In genomic region chr10:40350245-40350932, GRCm38 (mm10) we compare ENCODE assay signal across 8 mouse cellular contexts. TPM values are rescaled to one million over a fixed set of nuclear protein-coding genes. Genes with fewer than 3 reads are reported as not detected.
A peak's percentile ranks its signal among the peaks of the same experiment; 100 is the strongest.
DNase-seq lines count a peak whose midpoint lies in the region; ATAC-seq and TF ChIP-seq lines count a peak whose summit lies in the region.

No protein-coding gene starts in this region.

- H3K9me3 ChIP-seq in E14TG2a.4 (ENCODE audit: low read length), result no peaks in the 10 kb centered on the region
- H3K9me3 ChIP-seq in forebrain, postnatal 0 days (ENCODE audit: low read length), result no peaks in the 10 kb centered on the region
- no peaks in the 10 kb centered on the region for H3K9me3 ChIP-seq in liver, embryonic 14.5 days (ENCODE audit: control insufficient read depth, low read length)

- peaks cover 8% of the 10 kb centered on the region for H3K36me3 ChIP-seq in E14TG2a.4 (ENCODE audit: insufficient read depth, low read length)
- H3K36me3 ChIP-seq in forebrain, postnatal 0 days (ENCODE audit: insufficient read depth), result no peaks in the 10 kb centered on the region
- no peaks in the 10 kb centered on the region for H3K36me3 ChIP-seq in liver, embryonic 14.5 days (replicated peaks; ENCODE audit: control insufficient read depth, insufficient read depth, low read depth)

- no peak for TF ChIP-seq CTCF in E14TG2a.4 (conservative IDR thresholded peaks at IDR 0.05; ENCODE audit: low read length)
- TF ChIP-seq CTCF in forebrain, postnatal 0 days (IDR thresholded peaks at IDR 0.05; ENCODE audit: low read depth), result no peak
- TF ChIP-seq CTCF in liver, embryonic 14.5 days (IDR thresholded peaks at IDR 0.05; ENCODE audit: low read depth), result no peak

- WGBS in forebrain, postnatal 0 days, result 54% methylated on average over 12 of the region's 12 CpGs
- WGBS in liver, embryonic 14.5 days (ENCODE audit: insufficient replicate concordance), result 39% methylated on average over 12 of the region's 12 CpGs

- peak overlapping the region; percentile 99 for H3K4me3 ChIP-seq in E14TG2a.4 (replicated peaks; ENCODE audit: low read length)
- peak overlapping the region; percentile 90 for H3K4me3 ChIP-seq in forebrain, postnatal 0 days (ENCODE audit: low read depth, low read length)
- H3K4me3 ChIP-seq in liver, embryonic 14.5 days (ENCODE audit: insufficient read depth in 1 of 2, low read depth in 2 of 2, low read length in 2 of 2), result peak overlapping the region; percentile 71 to 92

- peak overlapping the region; percentile 51 for H3K4me2 ChIP-seq in forebrain, postnatal 0 days (ENCODE audit: low read depth)
- peak overlapping the region; percentile 96 for H3K4me2 ChIP-seq in liver, embryonic 14.5 days (ENCODE audit: low read depth)

- H3K4me1 ChIP-seq in E14TG2a.4 (replicated peaks; ENCODE audit: low read depth, low read length), result peaks cover 50% of the 10 kb centered on the region
- H3K4me1 ChIP-seq in forebrain, postnatal 0 days (ENCODE audit: insufficient read depth), result 0 out of 2 replicates have a peak, but pooled peaks cover 3% of the 10 kb centered on the region
- H3K4me1 ChIP-seq in liver, embryonic 14.5 days (replicated peaks; ENCODE audit: control insufficient read depth in 2 of 2, insufficient read depth in 2 of 2, low read length in 1 of 2), result peaks cover 13 to 19% of the 10 kb centered on the region in 2 experiments

- H3K27ac ChIP-seq in forebrain, postnatal 0 days (ENCODE audit: low read depth, low read length), result no peak overlapping the region
- no peak overlapping the region for H3K27ac ChIP-seq in liver, embryonic 14.5 days

- DNase-seq in heart, adult 11 months, result peak; percentile 82
- no peak for DNase-seq in heart, postnatal 25 days (ENCODE audit: low spot score)
- no peak for DNase-seq in forebrain, postnatal 0 days
- DNase-seq in liver, embryonic 14.5 days (ENCODE audit: low read depth in 3 of 3, low spot score in 3 of 3), result no peak
- no peak for DNase-seq in right cerebral cortex, postnatal 10 days (ENCODE audit: low spot score in 2 of 2)
- no peak for DNase-seq in MN1 (ENCODE audit: low spot score)

- peak overlapping the region; percentile 85 for H3K9ac ChIP-seq in forebrain, postnatal 0 days
- H3K9ac ChIP-seq in liver, embryonic 14.5 days (replicated peaks), result peak overlapping the region; percentile 91

- TF ChIP-seq EP300 in liver, embryonic 14.5 days (IDR thresholded peaks at IDR 0.05; ENCODE audit: low read depth), result peak; percentile 41; the same call in 1 of the 2 replicates

- H3K27me3 ChIP-seq in E14TG2a.4 (ENCODE audit: insufficient read depth, low read length), result no peaks in the 10 kb centered on the region
- no peaks in the 10 kb centered on the region for H3K27me3 ChIP-seq in forebrain, postnatal 0 days (ENCODE audit: insufficient read depth, low read length)
- no peaks in the 10 kb centered on the region for H3K27me3 ChIP-seq in liver, embryonic 14.5 days (ENCODE audit: control insufficient read depth, insufficient read depth, low read length)

- intact Hi-C loops in heart, postnatal 25 days (cut with DNase I), result loop anchor here (5.0 kb wide), 1 partner anchor 172 kb away; no protein-coding TSS in a partner anchor

- ATAC-seq in forebrain, postnatal 0 days, result no peak
- no peak for ATAC-seq in liver, embryonic 14.5 days (ENCODE audit: insufficient read depth)
- ATAC-seq in frontal cortex, adult (ENCODE audit: low TSS enrichment), result no peak

RNA-seq across cellular contexts. Expression of gene Cdk19, which starts 11.0 kb away (rescaled TPM):
- 10 to 100 TPM; 11.9 to 15.7 TPM for total RNA-seq in heart, postnatal 25 days (2021)
- total RNA-seq in forebrain, postnatal 0 days (2014; rRNA removed), result 33.7 and 37.5 TPM in 2 replicates
- polyA plus RNA-seq in forebrain, postnatal 0 days (2015; fragmentation: Nextera tagmentation; extraction: Ambion mirVana), result 11.0 and 11.5 TPM in 2 replicates
- 2.2 and 3.1 TPM in 2 replicates for polyA plus RNA-seq in liver, embryonic 14.5 days (2012; rRNA removed)
- polyA plus RNA-seq in liver, embryonic 14.5 days (2014; fragmentation: Nextera tagmentation; extraction: Ambion mirVana), result 3.0 and 3.1 TPM in 2 replicates

RNA-seq across cellular contexts. Expression of gene Amd1, which starts 48.4 kb away (rescaled TPM):
- 10 to 100 TPM; 58.8 to 86.5 TPM for total RNA-seq in heart, postnatal 25 days (2021)
- 73.9 and 75.1 TPM in 2 replicates for total RNA-seq in forebrain, postnatal 0 days (2014; rRNA removed)
- 35.0 and 38.0 TPM in 2 replicates for polyA plus RNA-seq in forebrain, postnatal 0 days (2015; fragmentation: Nextera tagmentation; extraction: Ambion mirVana)
- polyA plus RNA-seq in liver, embryonic 14.5 days (2012; rRNA removed), result 33.5 and 48.1 TPM in 2 replicates
- polyA plus RNA-seq in liver, embryonic 14.5 days (2014; fragmentation: Nextera tagmentation; extraction: Ambion mirVana), result 56.4 and 64.2 TPM in 2 replicates
